Mouse (Mus musculus): ENCODE data around the gene Alx3.

DNA sequence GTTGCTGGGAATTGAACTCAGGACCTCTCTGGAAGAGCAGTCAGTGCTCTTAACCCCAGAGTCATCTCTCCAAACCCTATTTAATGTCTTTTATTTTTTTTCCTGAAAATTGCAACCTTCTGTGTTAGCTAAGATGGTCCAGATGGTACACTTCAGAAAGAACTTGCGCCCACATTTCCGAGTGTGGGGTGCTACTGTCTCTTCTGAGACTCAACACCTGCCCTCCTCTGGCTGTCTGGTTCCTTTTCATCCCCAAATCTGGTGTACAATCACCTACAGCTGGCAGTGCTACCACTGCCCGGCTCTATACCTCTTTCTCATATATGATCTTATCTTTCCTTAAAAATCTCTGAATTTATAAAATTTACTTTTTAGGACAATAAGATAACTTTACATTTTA is 58.1 kb downstream of the Alx3 start:
- TF ChIP-seq CTCF (conservative IDR thresholded peaks at IDR 0.05; ENCODE audit: low read length) (no peak), NANOG (IDR thresholded peaks at IDR 0.05; ENCODE audit: borderline replicate concordance, low read length) (no peak)
